Mouse (Mus musculus) kidney, embryonic 14.5 days (tissue): Measurements from ENCODE around the gene Slc9a7. TPM values are rescaled to one million over a fixed set of nuclear protein-coding genes. Genes with fewer than 3 reads are reported as not detected.

Source experiments
- ATAC-seq: fragments of 200-750 bp; cut with Nextera tagmentation; 2 replicates; pipeline ENCODE4 v1.8.0; 2017; ENCODE audit warnings: moderate number of reproducible peaks, mild to moderate bottlenecking, moderate TSS enrichment, moderate library complexity; ENCODE audit not compliant: low FRiP score, low TSS enrichment
- H3K27ac ChIP-seq: fragments of 300-500 bp; sonication (generic); 2 replicates; pipeline ENCODE4 v1.5.1; 2014; ENCODE audit warnings: low read depth, mild to moderate bottlenecking, low read length, moderate library complexity, mixed read lengths
- H3K27me3 ChIP-seq: fragments of 300-500 bp; sonication (generic); 2 replicates; pipeline ENCODE4 v1.6.1; 2014; ENCODE audit warnings: mild to moderate bottlenecking, low read length; ENCODE audit not compliant: control insufficient read depth, insufficient read depth
- H3K36me3 ChIP-seq: fragments of 300-500 bp; sonication (generic); 2 replicates; pipeline ENCODE4 v1.6.1; 2014; ENCODE audit warnings: low read length, mixed read lengths; ENCODE audit not compliant: control insufficient read depth, insufficient read depth
- H3K4me1 ChIP-seq: fragments of 300-500 bp; sonication (generic); 2 replicates; pipeline ENCODE4 v1.6.1; 2014; ENCODE audit warnings: low read length, mixed read lengths; ENCODE audit not compliant: control insufficient read depth, insufficient read depth
- H3K4me2 ChIP-seq: fragments of 300-500 bp; sonication (generic); replicated peaks from 2 replicates; pipeline ENCODE4 v1.6.1; 2014; ENCODE audit warnings: low read depth, mild to moderate bottlenecking, low read length
- H3K4me3 ChIP-seq: fragments of 300-500 bp; sonication (generic); 2 replicates; pipeline ENCODE4 v1.5.1; 2014; ENCODE audit warnings: mild to moderate bottlenecking, low read length
- H3K9ac ChIP-seq: fragments of 300-500 bp; sonication (generic); 2 replicates; pipeline ENCODE4 v1.6.1; 2014; ENCODE audit warnings: low read depth, mild to moderate bottlenecking, low read length, moderate library complexity
- H3K9me3 ChIP-seq: fragments of 300-500 bp; sonication (generic); 2 replicates; pipeline ENCODE4 v1.6.1; 2016; ENCODE audit warnings: low read length; ENCODE audit not compliant: control insufficient read depth
- WGBS: fragments of 180-500 bp; shearing (Covaris S2); extraction: QIAGEN DNeasy Blood & Tissue Kit; methylation state at CpG from one replicate; pipeline ENCODE4 v1.1.7; 2014; 5-methylcytosine and 5-hydroxymethylcytosine counted together
- polyA plus RNA-seq: library from polyadenylated mRNA; unstranded; fragments of >200 nt; fragmentation: Nextera tagmentation; extraction: Ambion mirVana; gene quantifications from 2 replicates; pipeline ENCODE4 v1.2.1, GENCODE M21; 2014

The Slc9a7 gene
- polyA plus RNA-seq, 1 experiment from 2014 or later = 0.84 TPM

DNA sequence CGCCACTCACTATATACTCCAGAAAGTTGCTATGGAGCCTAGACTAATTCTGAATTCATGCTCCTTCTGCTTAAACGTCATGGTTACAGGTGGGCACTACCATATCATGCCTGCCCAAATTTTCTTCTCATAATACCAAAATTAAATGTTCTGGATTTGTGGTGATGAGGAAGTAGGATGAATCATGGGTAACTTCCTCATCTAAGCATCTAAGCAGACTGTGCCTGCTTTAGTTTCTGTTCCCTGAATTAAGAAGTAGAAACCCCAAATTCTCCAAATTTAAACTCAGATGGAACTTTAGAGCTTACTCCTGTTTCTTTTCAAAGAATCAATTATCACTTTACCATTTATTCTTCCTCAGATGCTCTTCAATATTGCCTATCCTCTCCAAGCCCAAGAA, 173.9 kb downstream of the Slc9a7 start:
- ATAC-seq = no peak
- Histone ChIP-seq H3K4me3 (no peak overlapping the region), H3K27me3 (no peaks in the 10 kb centered on the region), H3K4me1 (no peaks in the 10 kb centered on the region), H3K9ac (no peak overlapping the region), H3K27ac (no peak overlapping the region), H3K4me2 (no peak overlapping the region), H3K9me3 (no peaks in the 10 kb centered on the region), H3K36me3 (no peaks in the 10 kb centered on the region)
- WGBS = 64% methylated on average over 2 of the region's 2 CpGs

DNA sequence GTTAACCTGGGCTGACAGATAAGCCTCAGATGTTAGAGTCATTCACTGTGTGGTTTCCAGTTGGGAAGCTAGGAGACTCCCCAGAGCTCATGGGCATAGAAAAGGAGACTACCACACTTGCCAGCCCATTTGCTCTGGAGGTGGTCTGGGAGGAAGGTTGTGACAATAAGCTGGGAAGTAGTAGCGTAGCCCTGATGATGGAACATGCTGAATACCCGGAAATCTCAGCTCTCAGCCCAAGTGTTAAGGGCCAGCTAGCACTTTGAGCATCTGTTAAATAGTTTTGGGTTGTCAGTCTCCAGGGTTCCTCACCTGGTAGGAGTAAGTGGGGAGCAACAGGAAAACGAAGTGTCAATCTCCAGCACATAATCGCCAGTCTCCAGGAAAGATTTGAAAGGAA, 221.4 kb downstream of the Slc9a7 start:
- 50% methylated on average over 4 of the region's 4 CpGs for WGBS
- no peak overlapping the region for H3K4me2 ChIP-seq

DNA sequence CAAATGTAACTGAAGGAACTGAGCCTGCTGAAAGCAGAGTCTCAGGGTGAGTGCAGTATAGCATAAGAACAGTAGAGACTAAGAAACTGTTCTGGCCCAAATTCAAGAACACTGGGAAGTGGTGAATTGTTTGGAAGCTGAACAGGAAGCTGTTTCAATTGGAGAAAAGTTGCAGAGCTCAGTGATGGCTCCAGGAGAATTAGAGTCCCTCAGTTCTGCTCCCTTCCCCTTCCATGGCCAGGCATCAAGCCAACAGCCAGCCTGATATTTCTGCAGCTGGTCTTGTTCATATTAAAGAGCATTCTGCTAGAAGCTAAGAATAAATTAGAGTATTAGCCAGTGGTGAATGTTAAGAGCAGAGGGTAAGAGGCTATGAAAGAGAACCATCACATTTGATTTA, 225.0 kb downstream of the Slc9a7 start:
- Histone ChIP-seq H3K4me3 (no peak overlapping the region), H3K27me3 (no peaks in the 10 kb centered on the region), H3K9me3 (no peaks in the 10 kb centered on the region), H3K9ac (no peak overlapping the region), H3K4me2 (no peak overlapping the region), H3K4me1 (no peaks in the 10 kb centered on the region), H3K36me3 (no peaks in the 10 kb centered on the region), H3K27ac (no peak overlapping the region)
- ATAC-seq = no peak

More for the DNA sequence above, 221.4 kb downstream of the Slc9a7 start:
- H3K9me3 ChIP-seq = no peaks in the 10 kb centered on the region
- no peak for ATAC-seq
- H3K4me3 ChIP-seq = no peak overlapping the region
- H3K4me1 ChIP-seq = no peaks in the 10 kb centered on the region
- no peaks in the 10 kb centered on the region for H3K36me3 ChIP-seq
- no peak overlapping the region for H3K9ac ChIP-seq
- H3K27me3 ChIP-seq = no peaks in the 10 kb centered on the region
- H3K27ac ChIP-seq = no peak overlapping the region

DNA sequence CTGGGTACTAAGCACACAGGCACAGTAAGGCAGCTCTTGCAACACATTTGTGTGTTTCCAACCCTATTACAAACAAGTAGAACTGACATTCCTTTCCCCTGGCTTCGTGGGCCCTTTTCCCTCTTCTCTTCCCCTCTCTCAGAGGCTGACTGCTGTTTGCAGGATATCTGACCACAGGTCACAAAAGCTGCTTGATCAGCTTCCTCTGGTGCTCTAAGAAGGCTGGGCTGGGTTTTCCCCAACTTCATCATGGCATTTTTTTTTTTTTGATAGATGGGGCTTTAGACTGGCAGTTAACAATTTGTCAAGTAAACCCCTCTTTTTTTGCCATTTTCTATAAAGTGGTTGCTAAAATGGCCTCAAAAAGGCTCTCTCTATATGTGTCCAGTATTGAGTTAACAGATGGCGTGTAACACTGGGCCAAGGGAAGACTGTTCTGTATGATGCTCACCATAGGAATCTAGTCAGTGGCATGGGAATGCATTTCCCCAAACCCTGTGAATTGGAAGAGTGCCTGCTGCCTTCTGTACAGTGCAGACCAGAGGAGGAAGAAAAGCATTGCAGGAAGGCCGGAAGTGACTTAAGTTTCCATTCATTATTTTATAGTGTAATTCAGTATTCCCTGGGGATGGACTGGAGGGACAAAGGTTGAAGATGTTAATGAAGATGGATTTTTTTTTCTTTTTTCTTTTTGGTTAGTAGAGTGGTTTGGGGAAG, 229.7 kb downstream of the Slc9a7 start:
- H3K9ac ChIP-seq = no peak overlapping the region
- H3K9me3 ChIP-seq = no peaks in the 10 kb centered on the region
- H3K4me1 ChIP-seq = no peaks in the 10 kb centered on the region
- no peak overlapping the region for H3K4me3 ChIP-seq
- no peak for ATAC-seq
- no peak overlapping the region for H3K27ac ChIP-seq
- 51% methylated on average over 3 of the region's 3 CpGs for WGBS
- 0 out of 2 replicates have a peak, but pooled peaks cover 3% of the 10 kb centered on the region for H3K27me3 ChIP-seq
- no peak overlapping the region for H3K4me2 ChIP-seq
- H3K36me3 ChIP-seq = no peaks in the 10 kb centered on the region

DNA sequence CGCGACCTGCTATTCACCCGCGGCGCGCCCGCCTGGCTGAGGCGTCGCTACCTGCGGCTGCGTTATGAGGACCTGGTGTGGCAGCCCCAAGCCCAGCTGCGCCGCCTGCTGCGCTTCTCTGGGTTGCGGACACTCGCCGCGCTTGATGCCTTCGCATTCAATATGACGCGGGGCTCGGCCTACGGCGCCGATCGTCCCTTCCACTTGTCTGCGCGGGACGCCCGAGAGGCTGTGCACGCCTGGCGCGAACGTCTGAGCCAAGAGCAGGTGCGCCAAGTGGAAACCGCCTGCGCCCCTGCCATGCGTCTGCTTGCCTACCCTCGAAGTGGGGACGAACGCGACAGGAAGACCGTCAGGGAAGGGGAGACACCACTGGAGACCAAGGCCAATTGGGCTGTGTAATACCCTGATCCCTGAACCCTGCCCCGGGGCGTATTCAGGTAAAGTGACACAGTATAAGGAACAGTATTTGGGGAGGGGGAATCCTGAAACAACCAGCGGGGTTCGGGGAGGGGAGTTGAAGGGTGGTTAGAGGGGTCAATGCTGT, 230.8 kb downstream of the Slc9a7 start:
- no peak; the same call in 1 of the 2 replicates for ATAC-seq
- Histone ChIP-seq H3K36me3 (no peaks in the 10 kb centered on the region), H3K4me3 (peak overlapping the region; percentile 36), H3K27me3 (0 out of 2 replicates have a peak, but pooled peaks cover 3% of the 10 kb centered on the region), H3K4me1 (no peaks in the 10 kb centered on the region), H3K9ac (no peak overlapping the region), H3K4me2 (peak overlapping the region; percentile 68), H3K9me3 (no peaks in the 10 kb centered on the region), H3K27ac (no peak overlapping the region)
- whole genome bisulfite sequencing = 32% methylated on average over 47 of the region's 47 CpGs

DNA sequence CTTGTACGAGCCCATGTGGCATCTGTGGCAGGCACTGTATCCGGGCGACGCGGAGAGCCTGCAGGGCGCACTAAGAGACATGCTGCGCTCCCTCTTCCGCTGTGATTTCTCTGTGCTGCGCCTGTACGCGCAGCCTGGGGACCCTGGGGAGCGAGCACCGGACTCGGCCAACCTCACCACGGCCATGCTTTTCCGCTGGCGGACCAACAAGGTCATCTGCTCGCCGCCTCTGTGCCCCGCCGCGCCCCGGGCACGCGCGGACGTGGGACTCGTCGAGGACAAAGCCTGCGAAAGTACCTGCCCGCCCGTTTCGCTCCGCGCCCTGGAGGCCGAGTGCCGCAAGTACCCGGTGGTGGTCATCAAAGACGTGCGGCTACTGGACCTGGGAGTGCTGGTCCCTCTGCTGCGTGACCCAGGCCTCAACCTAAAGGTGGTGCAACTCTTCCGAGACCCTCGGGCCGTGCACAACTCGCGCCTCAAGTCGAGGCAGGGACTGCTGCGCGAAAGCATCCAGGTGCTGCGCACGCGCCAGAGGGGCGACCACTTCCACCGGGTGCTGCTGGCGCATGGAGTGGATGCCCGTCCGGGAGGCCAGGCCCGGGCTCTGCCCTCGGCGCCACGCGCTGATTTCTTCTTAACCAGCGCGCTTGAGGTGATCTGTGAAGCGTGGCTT, 231.4 kb downstream of the Slc9a7 start:
- peak overlapping the region; percentile 68 for H3K4me2 ChIP-seq
- H3K27ac ChIP-seq = no peak overlapping the region
- peak overlapping the region; percentile 31; the same call in 1 of the 2 replicates for H3K9ac ChIP-seq
- H3K9me3 ChIP-seq = no peaks in the 10 kb centered on the region
- H3K27me3 ChIP-seq = 0 out of 2 replicates have a peak, but pooled peaks cover 3% of the 10 kb centered on the region
- no peaks in the 10 kb centered on the region for H3K4me1 ChIP-seq
- ATAC-seq = peak; percentile 56
- H3K36me3 ChIP-seq = no peaks in the 10 kb centered on the region
- peak overlapping the region; percentile 36 for H3K4me3 ChIP-seq
- WGBS = 31% methylated on average over 64 of the region's 65 CpGs

DNA sequence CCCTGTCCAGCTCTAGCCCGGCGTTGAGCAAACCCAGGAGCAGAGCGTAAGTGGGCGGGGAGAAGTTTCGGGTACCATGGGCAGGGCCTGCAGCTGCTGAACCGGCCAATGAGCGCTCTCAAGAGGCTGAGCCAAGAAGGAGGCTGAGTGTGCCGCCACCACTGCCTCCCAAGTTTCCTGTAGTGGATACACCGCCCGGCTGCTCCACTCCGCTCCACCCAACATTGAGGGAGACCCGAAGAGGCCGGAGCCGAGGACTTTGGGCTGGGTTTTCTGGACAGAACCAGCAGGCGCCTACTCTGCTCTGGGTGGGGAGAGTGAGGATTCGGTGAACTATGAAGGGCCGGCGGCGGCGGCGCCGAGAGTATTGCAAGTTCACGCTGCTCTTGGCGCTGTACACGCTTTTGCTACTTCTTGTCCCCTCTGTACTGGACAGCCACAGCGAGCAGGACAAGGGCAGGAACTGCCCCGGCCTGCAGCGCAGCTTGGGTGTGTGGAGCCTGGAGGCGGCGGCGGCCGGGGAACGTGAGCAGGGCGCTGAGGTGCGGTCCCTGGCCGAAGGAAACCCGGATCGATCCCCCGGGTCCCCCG, 232.1 kb downstream of the Slc9a7 start, which contains the start of gene Chst7:
Gene Chst7 (plus strand): TSS at position 180 of the 591 bp plus-strand sequence.
- WGBS = 18% methylated on average over 40 of the region's 40 CpGs
- H3K27me3 ChIP-seq = 0 out of 2 replicates have a peak, but pooled peaks cover 3% of the 10 kb centered on the region
- no peak within 1 kb of the TSS for H3K27ac ChIP-seq
- peak within 1 kb of the TSS; percentile 68 for H3K4me2 ChIP-seq
- H3K9me3 ChIP-seq = no peaks in the 10 kb centered on the region
- peak within 1 kb of the TSS; percentile 31; the same call in 1 of the 2 replicates for H3K9ac ChIP-seq
- ATAC-seq = peak; percentile 96
- no peaks in the 10 kb centered on the region for H3K36me3 ChIP-seq
- no peaks in the 10 kb centered on the region for H3K4me1 ChIP-seq
- peak within 1 kb of the TSS; percentile 36 for H3K4me3 ChIP-seq
